Mouse (Mus musculus): ENCODE results near the gene Nip7.

GRCm38 (mm10) chr8:107046976-107047375, 9.7 kb upstream of the Nip7 start:
- TF ChIP-seq CTCF (IDR thresholded peaks at IDR 0.05; ENCODE audit: low read depth, low read length), result no peak
- peak; percentile 73 for TF ChIP-seq POLR2AphosphoS5 (IDR thresholded peaks at IDR 0.05; ENCODE audit: insufficient replicate concordance, low read depth, low read length)
- TF ChIP-seq GATA1 (IDR thresholded peaks at IDR 0.05; ENCODE audit: borderline replicate concordance, low read length), result no peak
- no peak for TF ChIP-seq TAL1 (conservative IDR thresholded peaks at IDR 0.05; ENCODE audit: low read depth, low read length)
- TF ChIP-seq GATA2 (IDR thresholded peaks at IDR 0.05; ENCODE audit: borderline replicate concordance, low read depth, low read length), result no peak
